Mouse (Mus musculus) spleen, adult 2 months (tissue): ENCODE data around the gene Tmem9b.

Experiments used
- CTCF ChIP-seq: fragments of 200-500 bp; IDR thresholded peaks from 2 replicates; pipeline ENCODE4 v1.5.1; 2011; ENCODE audit warnings: mild to moderate bottlenecking, inconsistent platforms; ENCODE audit not compliant: insufficient read depth, insufficient read length, insufficient replicate concordance; ENCODE audit errors: extremely low read depth
- POLR2A ChIP-seq: fragments of 200-500 bp; IDR thresholded peaks from 2 replicates; pipeline ENCODE4 v1.6.1; 2011; ENCODE audit warnings: low read depth, low read length, inconsistent platforms

DNA sequence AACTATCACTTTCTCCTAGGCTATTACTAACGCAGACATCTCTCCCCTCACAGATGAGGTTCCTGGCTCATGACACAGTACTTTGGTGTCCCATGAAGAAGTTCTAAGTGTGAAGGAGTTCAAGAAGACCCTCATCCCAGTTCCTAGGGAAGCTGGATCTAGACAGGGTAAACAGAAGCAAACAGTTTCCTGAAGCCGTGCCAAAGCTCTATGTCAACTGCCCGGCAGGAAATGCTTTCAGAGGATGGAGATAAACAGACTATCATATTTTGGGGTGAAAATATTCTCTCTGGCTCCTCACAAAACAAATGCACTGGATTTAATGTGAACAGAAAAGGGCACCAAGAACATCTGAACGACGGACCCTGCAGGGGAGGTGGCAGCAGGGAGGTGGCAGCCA, 61.7 kb downstream of the Tmem9b start:
- no peak for TF ChIP-seq CTCF
- TF ChIP-seq POLR2A: no peak
